Mouse (Mus musculus) c-Kit-negative CD71-positive TER-119-positive erythroid progenitor cells, embryonic 14.5 days (primary cell): Measurements from ENCODE around the gene Mrps26.
"Not testable (repeated sequence)": the region's sequence is repeated elsewhere in the genome, so short reads cannot be mapped to it uniquely, and the experiment has no call there.

Experiments used
- DNase-seq: peaks from one replicate; pipeline ENCODE4 v3.0.0-alpha.2; 2013; ENCODE audit warnings: low read depth, low spot score

Gene Mrps26

GRCm38 (mm10) chr2:130575873-130576272 is 12.3 kb downstream of the Mrps26 start, which contains the start of gene Oxt:
Gene Oxt (plus strand): TSS chr2:130576173.
- no peak for DNase-seq

DNA sequence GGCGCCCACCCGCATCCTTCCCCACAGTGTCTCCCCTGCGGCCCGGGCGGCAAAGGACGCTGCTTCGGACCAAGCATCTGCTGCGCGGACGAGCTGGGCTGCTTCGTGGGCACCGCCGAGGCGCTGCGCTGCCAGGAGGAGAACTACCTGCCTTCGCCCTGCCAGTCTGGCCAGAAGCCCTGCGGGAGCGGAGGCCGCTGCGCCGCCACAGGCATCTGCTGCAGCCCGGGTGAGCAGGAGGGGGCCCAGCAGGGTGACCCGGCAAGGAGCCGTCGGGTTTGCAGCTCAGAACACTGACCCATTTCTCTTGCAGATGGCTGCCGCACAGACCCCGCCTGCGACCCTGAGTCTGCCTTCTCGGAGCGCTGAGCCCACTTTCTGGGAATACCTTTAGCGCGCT is 13.0 kb downstream of the Mrps26 start:
- not testable (repeated sequence) for DNase-seq

DNA sequence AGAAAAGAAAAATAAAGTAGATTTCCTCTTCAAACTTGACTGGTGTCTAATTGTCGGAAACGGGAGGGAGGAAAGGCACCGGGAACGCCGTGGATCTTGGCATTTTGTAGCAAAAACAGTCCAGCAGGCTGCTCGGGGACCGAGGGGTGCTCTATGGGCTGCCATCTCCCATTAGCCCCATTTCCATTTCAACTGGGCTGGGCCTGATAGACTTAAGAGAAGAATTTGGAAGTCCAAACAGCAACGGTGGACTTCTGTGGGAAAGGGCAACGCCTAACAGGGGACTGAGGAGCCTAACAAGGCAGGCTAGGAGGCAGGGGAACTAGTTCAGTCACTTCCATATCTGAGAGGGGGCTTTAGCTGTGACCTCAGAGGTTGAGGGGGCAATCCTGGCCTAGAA is 13.5 kb downstream of the Mrps26 start:
- no peak for DNase-seq

DNA sequence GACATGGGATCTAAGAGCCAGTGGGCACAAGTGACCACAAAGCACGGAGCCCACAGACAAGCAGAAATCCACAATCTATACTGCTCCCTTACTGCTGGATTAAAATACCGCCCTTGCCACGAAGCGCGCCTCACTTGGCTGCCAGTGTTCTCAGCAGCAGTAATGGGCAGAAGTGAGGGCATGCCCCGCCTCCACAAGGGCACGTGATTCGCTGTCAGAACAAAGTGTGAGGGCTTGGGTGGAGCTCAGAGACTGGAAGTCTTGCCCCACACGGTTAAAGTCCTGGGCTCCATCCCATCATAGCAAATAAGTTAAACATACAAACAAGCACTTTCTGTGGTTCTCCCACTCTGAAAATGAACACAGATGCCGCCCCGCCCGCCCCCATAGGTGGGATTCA is 14.1 kb downstream of the Mrps26 start:
- DNase-seq, result no peak

GRCm38 (mm10) chr2:130578148-130578547 is 14.6 kb downstream of the Mrps26 start:
- no peak for DNase-seq

DNA sequence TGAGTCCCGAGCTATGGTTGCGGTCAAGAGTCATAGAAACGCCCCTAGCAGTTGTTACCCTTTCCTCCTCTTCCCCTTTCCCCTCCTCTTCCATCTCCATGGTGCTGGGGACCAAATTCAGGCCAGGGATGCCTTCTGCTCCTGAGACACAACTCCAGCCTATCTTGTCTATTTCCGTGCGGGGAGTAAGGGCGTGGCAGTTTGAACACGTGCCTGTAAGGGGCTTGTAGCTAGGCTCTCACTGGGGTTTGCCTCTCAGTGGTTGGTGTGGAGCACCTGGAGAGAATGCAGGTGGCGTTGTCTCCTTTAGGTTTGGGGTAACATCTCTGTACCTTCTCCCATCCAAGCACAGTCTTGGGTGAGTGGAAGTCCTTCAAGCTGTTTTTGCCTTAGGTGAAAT is 16.2 kb downstream of the Mrps26 start:
- DNase-seq, result no peak

GRCm38 (mm10) chr2:130581201-130581600 is 17.7 kb downstream of the Mrps26 start:
- no peak for DNase-seq

- DNase-seq, result no peak
These were observed 19.0 kb downstream of the Mrps26 start, which contains the start of gene Avp for GRCm38 (mm10) chr2:130582552-130582951. Gene Avp (minus strand): TSS chr2:130582554.

DNA sequence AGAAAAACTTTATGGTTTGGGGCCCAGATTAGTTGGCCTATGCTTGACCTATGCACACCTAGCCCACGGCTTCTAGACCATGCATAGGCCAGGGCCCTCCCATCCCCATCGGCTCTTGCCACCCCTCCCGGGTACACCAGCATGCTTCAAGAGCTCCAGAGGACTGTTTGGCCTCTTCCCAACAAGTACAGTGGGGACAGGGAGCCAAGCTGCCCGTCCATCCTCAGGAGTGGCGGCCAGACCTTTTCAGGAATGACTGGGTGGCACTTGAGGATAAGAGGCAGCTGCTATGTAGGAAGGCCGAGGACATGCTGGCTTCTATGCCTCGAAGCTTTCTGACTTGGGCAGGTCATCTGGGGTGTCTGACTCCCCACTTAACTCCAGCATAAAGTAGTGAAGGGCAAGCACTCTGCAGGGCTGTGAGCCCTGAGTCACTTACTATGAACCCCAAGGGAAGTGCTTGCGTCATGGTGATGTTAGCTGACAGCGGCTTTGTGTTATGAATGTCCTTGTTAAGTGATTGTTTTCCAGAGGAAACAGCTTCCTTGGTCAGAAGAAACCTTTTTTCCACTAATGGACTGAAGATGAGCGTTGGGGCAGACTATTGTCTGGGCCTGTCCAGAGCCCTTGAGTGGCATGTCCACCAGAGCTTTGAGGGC is 20.5 kb downstream of the Mrps26 start:
- no peak for DNase-seq

GRCm38 (mm10) chr2:130586016-130586415 is 22.5 kb downstream of the Mrps26 start:
- DNase-seq, result no peak

GRCm38 (mm10) chr2:130588373-130588772 is 24.8 kb downstream of the Mrps26 start:
- no peak for DNase-seq

GRCm38 (mm10) chr2:130589157-130589556 is 25.6 kb downstream of the Mrps26 start:
- no peak for DNase-seq

- DNase-seq, result no peak
These were observed 26.2 kb downstream of the Mrps26 start for GRCm38 (mm10) chr2:130589761-130590160.

- no peak for DNase-seq
These were observed 27.5 kb downstream of the Mrps26 start for GRCm38 (mm10) chr2:130591016-130591415.

DNA sequence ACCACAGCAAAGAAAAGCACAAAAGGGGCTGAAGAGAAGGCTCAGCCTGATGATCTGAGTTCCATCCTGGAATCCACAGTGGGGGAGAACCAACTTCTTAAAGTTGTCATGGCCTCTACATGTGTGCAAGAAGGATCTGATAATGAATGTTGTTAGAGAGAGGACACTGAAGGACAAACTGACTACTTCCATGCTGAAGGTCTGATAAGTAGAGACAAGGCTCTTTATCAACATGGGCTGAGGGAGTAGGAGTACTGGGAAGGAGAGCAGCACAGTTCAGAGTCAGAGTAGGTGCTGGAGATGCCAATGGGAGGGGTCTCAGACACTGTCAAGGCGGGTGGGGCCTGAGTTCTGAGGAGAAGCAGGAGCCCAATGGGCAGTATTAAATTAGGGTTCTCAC is 32.1 kb downstream of the Mrps26 start:
- no peak for DNase-seq

GRCm38 (mm10) chr2:130597601-130598010 is 34.1 kb downstream of the Mrps26 start:
- no peak for DNase-seq

- DNase-seq, result no peak
These were observed 34.9 kb downstream of the Mrps26 start for GRCm38 (mm10) chr2:130598399-130598798.

GRCm38 (mm10) chr2:130602195-130602594 is 38.7 kb downstream of the Mrps26 start:
- DNase-seq, result no peak

GRCm38 (mm10) chr2:130613091-130613490 is 49.5 kb downstream of the Mrps26 start:
- DNase-seq, result no peak
